Mouse (Mus musculus) hindbrain, postnatal 0 days (tissue): Measurements from ENCODE around the gene Cd93. TPM values are rescaled to one million over a fixed set of nuclear protein-coding genes. Genes with fewer than 3 reads are reported as not detected.
A peak's percentile ranks its signal among the peaks of the same experiment; 100 is the strongest.

ENCODE experiments used
- ATAC-seq: fragments of 200-750 bp; cut with Nextera tagmentation; 2 replicates; pipeline ENCODE4 v1.8.0; 2017; ENCODE audit warnings: mild to moderate bottlenecking, moderate TSS enrichment, moderate library complexity
- DNase-seq: peaks from one replicate; pipeline ENCODE4 v3.0.0-alpha.2; 2015; ENCODE audit warnings: low spot score
- H3K27ac ChIP-seq: fragments of 300-500 bp; sonication (generic); 2 replicates; pipeline ENCODE4 v1.5.1; 2014; ENCODE audit warnings: mild to moderate bottlenecking
- H3K27me3 ChIP-seq: fragments of 300-500 bp; sonication (generic); 2 replicates; pipeline ENCODE4 v1.6.1; 2014; ENCODE audit warnings: low read length, mixed read lengths; ENCODE audit not compliant: insufficient read depth
- H3K36me3 ChIP-seq: fragments of 300-500 bp; sonication (generic); 2 replicates; pipeline ENCODE4 v1.6.1; 2014; ENCODE audit warnings: low read length, mixed read lengths; ENCODE audit not compliant: insufficient read depth
- H3K4me1 ChIP-seq: fragments of 300-500 bp; sonication (generic); 2 replicates; pipeline ENCODE4 v1.6.1; 2014; ENCODE audit warnings: antibody characterized with exemption, low read length, mixed read lengths; ENCODE audit not compliant: insufficient read depth
- H3K4me2 ChIP-seq: fragments of 300-500 bp; sonication (generic); 2 replicates; pipeline ENCODE4 v1.6.1; 2014; ENCODE audit warnings: low read depth, mild to moderate bottlenecking, low read length, moderate library complexity, mixed read lengths
- H3K4me3 ChIP-seq: fragments of 300-500 bp; sonication (generic); 2 replicates; pipeline ENCODE4 v1.5.1; 2014; ENCODE audit warnings: low read length
- H3K9ac ChIP-seq: fragments of 300-500 bp; sonication (generic); replicated peaks from 2 replicates; pipeline ENCODE4 v1.6.1; 2014; ENCODE audit warnings: mild to moderate bottlenecking, low read length, moderate library complexity, mixed read lengths
- H3K9me3 ChIP-seq: fragments of 300-500 bp; sonication (generic); 2 replicates; pipeline ENCODE4 v1.6.1; 2016; ENCODE audit warnings: low read length, mixed read lengths
- CTCF ChIP-seq: IDR thresholded peaks from 2 replicates; pipeline ENCODE4 v1.5.1; 2016; ENCODE audit warnings: antibody characterized with exemption, control low read depth, low read depth
- WGBS: fragments of 180-500 bp; shearing (Covaris S2); extraction: QIAGEN DNeasy Blood & Tissue Kit; methylation state at CpG from one replicate; pipeline ENCODE4 v1.1.7; 2014; 5-methylcytosine and 5-hydroxymethylcytosine counted together
- polyA plus RNA-seq: library from polyadenylated mRNA; unstranded; fragments of >200 nt; fragmentation: Nextera tagmentation; extraction: Ambion mirVana; gene quantifications from 2 replicates; pipeline ENCODE4 v1.2.1, GENCODE M21; 2015
- total RNA-seq: library from RNA; depleted of rRNA; stranded (reverse); fragments of >200 nt; gene quantifications from 2 replicates; pipeline ENCODE4 v1.2.3, GENCODE M21; 2014

Cd93 gene
- total and polyA plus RNA-seq, 2 experiments from 2014 or later = 5.3 to 21.5 TPM

- ATAC-seq = peak; percentile 54
- Histone ChIP-seq H3K36me3 (no peaks in the 10 kb centered on the region), H3K4me1 (no peaks in the 10 kb centered on the region; the same call in none of the 2 replicates), H3K4me2 (peak overlapping the region; percentile 55), H3K27ac (no peak overlapping the region), H3K9ac (peak overlapping the region; percentile 37; the same call in 1 of the 2 replicates), H3K9me3 (no peaks in the 10 kb centered on the region), H3K4me3 (peak overlapping the region; percentile 30), H3K27me3 (peaks cover 36% of the 10 kb centered on the region)
- DNase-seq = peak; percentile 28
- WGBS = 8% methylated on average over 55 of the region's 55 CpGs
- no peak for TF ChIP-seq CTCF
Measured at GRCm38 (mm10) chr2:148406971-148407869, 36.1 kb downstream of the Cd93 start.

GRCm38 (mm10) chr2:148406160-148406970 lies 37.0 kb downstream of the Cd93 start:
- Histone ChIP-seq H3K27ac (no peak overlapping the region), H3K36me3 (no peaks in the 10 kb centered on the region), H3K27me3 (peaks cover 36% of the 10 kb centered on the region), H3K9ac (no peak overlapping the region), H3K4me3 (peak overlapping the region; percentile 30), H3K4me1 (no peaks in the 10 kb centered on the region; the same call in none of the 2 replicates), H3K4me2 (peak overlapping the region; percentile 55), H3K9me3 (no peaks in the 10 kb centered on the region)
- peak; percentile 62 for TF ChIP-seq CTCF
- DNase-seq (peak; percentile 68), ATAC-seq (no peak)
- WGBS = 15% methylated on average over 34 of the region's 34 CpGs

- Histone ChIP-seq H3K4me1 (no peaks in the 10 kb centered on the region; the same call in none of the 2 replicates), H3K4me3 (no peak overlapping the region), H3K27me3 (peaks cover 36% of the 10 kb centered on the region), H3K9ac (no peak overlapping the region), H3K27ac (no peak overlapping the region), H3K9me3 (no peaks in the 10 kb centered on the region), H3K36me3 (no peaks in the 10 kb centered on the region), H3K4me2 (no peak overlapping the region)
- WGBS = 80% methylated on average over 5 of the region's 5 CpGs
- ATAC-seq = no peak
- no peak for DNase-seq
- TF ChIP-seq CTCF = no peak
Measured at GRCm38 (mm10) chr2:148404906-148405305, 38.5 kb downstream of the Cd93 start.

DNA sequence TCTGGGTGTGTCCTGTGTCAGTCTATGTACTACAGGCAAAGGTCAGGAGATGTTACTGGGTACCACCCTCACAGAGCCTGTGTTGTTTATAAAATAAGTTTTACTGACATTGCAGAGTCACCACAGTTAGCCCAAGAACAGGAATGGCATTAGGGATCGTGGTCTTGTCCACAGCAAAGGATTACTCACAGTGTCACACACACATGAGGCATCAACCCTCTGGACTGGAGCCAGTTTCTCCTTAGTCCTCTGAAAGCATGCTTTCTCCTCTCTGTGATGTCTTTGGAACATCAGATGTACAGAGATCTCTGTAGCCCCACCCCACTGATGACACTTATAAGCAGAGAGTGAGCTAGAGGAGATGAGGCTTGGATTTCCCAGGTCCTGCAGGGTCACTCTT lies 41.1 kb downstream of the Cd93 start:
- ATAC-seq (no peak), DNase-seq (no peak)
- Histone ChIP-seq H3K4me2 (no peak overlapping the region), H3K4me3 (no peak overlapping the region), H3K4me1 (no peaks in the 10 kb centered on the region; the same call in 1 of the 2 replicates), H3K9ac (no peak overlapping the region), H3K27me3 (peaks cover 19% of the 10 kb centered on the region), H3K36me3 (no peaks in the 10 kb centered on the region), H3K9me3 (no peaks in the 10 kb centered on the region), H3K27ac (no peak overlapping the region)
- WGBS = 79% methylated on average over 1 of the region's 1 CpGs
- no peak for TF ChIP-seq CTCF

- H3K27ac ChIP-seq = no peak overlapping the region
- no peaks in the 10 kb centered on the region for H3K9me3 ChIP-seq
- no peaks in the 10 kb centered on the region; the same call in 1 of the 2 replicates for H3K27me3 ChIP-seq
- DNase-seq = no peak
- no peak overlapping the region for H3K4me3 ChIP-seq
- no peak for ATAC-seq
- H3K4me2 ChIP-seq = no peak overlapping the region
- TF ChIP-seq CTCF = no peak
- WGBS = 92% methylated on average over 5 of the region's 5 CpGs
- no peak overlapping the region for H3K9ac ChIP-seq
- H3K4me1 ChIP-seq = no peaks in the 10 kb centered on the region
- H3K36me3 ChIP-seq = no peaks in the 10 kb centered on the region
Measured at GRCm38 (mm10) chr2:148398901-148399685, 44.3 kb downstream of the Cd93 start.

DNA sequence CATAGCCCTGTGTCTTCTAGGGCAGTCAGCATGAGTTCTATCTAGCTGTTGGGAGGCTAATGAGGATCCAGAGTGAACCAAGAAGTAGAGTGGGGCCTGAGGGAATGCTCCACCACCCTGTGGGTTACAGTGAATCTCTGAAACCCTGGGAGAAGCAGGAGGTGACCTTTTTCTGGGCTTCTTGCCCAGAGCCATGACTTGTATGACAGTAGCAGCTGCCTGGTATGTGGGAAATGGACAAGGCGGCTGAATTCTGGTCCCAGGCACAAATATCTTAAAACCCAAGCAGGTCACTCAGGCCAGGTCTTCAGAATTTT lies 45.6 kb downstream of the Cd93 start:
- Histone ChIP-seq H3K4me3 (no peak overlapping the region), H3K36me3 (no peaks in the 10 kb centered on the region), H3K27me3 (peaks cover 4% of the 10 kb centered on the region), H3K4me1 (no peaks in the 10 kb centered on the region), H3K9ac (no peak overlapping the region), H3K9me3 (no peaks in the 10 kb centered on the region), H3K27ac (no peak overlapping the region), H3K4me2 (peak overlapping the region; percentile 87)
- no peak for ATAC-seq
- no peak for DNase-seq
- 67% methylated on average over 1 of the region's 1 CpGs for WGBS
- no peak for TF ChIP-seq CTCF
